In the genomic region with DNA sequence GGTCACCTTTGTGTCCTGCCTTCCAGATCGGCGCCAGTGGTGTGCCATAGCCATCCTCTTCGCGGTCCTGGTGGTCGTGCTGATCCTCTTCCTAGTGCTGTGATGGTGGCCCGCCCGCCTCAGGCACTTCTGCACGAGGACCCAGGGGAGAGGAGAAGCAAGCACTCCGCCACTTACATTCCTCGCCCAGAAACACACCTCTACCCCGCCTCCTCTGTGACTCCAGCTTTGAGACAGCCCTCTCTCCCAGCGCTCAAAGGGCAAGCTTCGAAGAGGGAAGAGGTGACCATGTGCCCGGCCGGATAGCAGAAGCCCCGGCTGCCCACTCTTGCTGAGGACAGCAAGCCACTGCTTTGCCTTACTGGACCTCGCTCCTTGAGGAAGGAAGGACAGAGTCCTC, we compare ENCODE assay signal across 13 mouse cellular contexts. TPM values are rescaled to one million over a fixed set of nuclear protein-coding genes. Genes with fewer than 3 reads are reported as not detected.
DNase-seq lines count a peak whose midpoint lies in the region; ATAC-seq and TF ChIP-seq lines count a peak whose summit lies in the region.
"Had no signal": no experiment of that assay in that cellular context is flagged by ENCODE, and none has a peak within 500 bp of the region (broad histone marks: within the 10 kb centered on the region; RNA-seq: fewer than 3 reads in every experiment).

No protein-coding gene starts in this region.

- H3K36me3 ChIP-seq in kidney, embryonic 14.5 days (ENCODE audit: control insufficient read depth, insufficient read depth, low read length), result peaks cover 62% of the 10 kb centered on the region
- H3K36me3 ChIP-seq in forebrain, embryonic 16.5 days (ENCODE audit: control insufficient read depth, insufficient read depth), result peaks cover 7% of the 10 kb centered on the region; the same call in 1 of the 2 replicates
- H3K36me3 ChIP-seq in midbrain, postnatal 0 days (ENCODE audit: insufficient read depth, low read length), result peaks cover 12% of the 10 kb centered on the region

- DNase-seq in kidney, adult 11 months, result peak; percentile 82
- peak; percentile 74 for DNase-seq in kidney, postnatal 14 days
- no peak for DNase-seq in midbrain, postnatal 0 days (ENCODE audit: low spot score)
- DNase-seq in thymus, postnatal 0 days (ENCODE audit: low spot score), result no peak
- no peak for DNase-seq in testis, postnatal 14 days (ENCODE audit: low spot score)
- DNase-seq in right cerebral cortex, postnatal 25 days, result no peak
- DNase-seq: adrenal gland, postnatal 25 days; heart, postnatal 14 days; thymus, adult 18-20 months had no signal

- ATAC-seq in kidney, embryonic 14.5 days (ENCODE audit: low FRiP score, low TSS enrichment), result no peak; the same call in 1 of the 2 replicates
- ATAC-seq in forebrain, embryonic 16.5 days, result no peak
- no peak for ATAC-seq in midbrain, postnatal 0 days (ENCODE audit: low FRiP score)

- H3K4me3 ChIP-seq in kidney, embryonic 14.5 days (ENCODE audit: low read length), result no peak overlapping the region
- no peak overlapping the region for H3K4me3 ChIP-seq in forebrain, embryonic 16.5 days (replicated peaks; ENCODE audit: low read length)
- no peak overlapping the region for H3K4me3 ChIP-seq in midbrain, postnatal 0 days (ENCODE audit: low read depth, low read length)
- H3K4me3 ChIP-seq: limb, embryonic 13.5 days; neural tube, embryonic 12.5 days had no signal

- no peaks in the 10 kb centered on the region for H3K27me3 ChIP-seq in kidney, embryonic 14.5 days (ENCODE audit: control insufficient read depth, insufficient read depth, low read length)
- H3K27me3 ChIP-seq in forebrain, embryonic 16.5 days (replicated peaks; ENCODE audit: control insufficient read depth, insufficient read depth, low read length), result no peaks in the 10 kb centered on the region
- H3K27me3 ChIP-seq in midbrain, postnatal 0 days (ENCODE audit: insufficient read depth, low read length), result no peaks in the 10 kb centered on the region
- H3K27me3 ChIP-seq: limb, embryonic 13.5 days; neural tube, embryonic 12.5 days had no signal

- TF ChIP-seq CTCF in midbrain, postnatal 0 days (IDR thresholded peaks at IDR 0.05), result no peak

- H3K4me1 ChIP-seq in kidney, embryonic 14.5 days (ENCODE audit: control insufficient read depth, insufficient read depth, low read length), result peaks cover 9% of the 10 kb centered on the region
- H3K4me1 ChIP-seq in forebrain, embryonic 16.5 days (replicated peaks; ENCODE audit: control insufficient read depth, insufficient read depth, low read length), result peaks cover 58% of the 10 kb centered on the region
- H3K4me1 ChIP-seq in midbrain, postnatal 0 days (ENCODE audit: insufficient read depth, low read length), result peaks cover 5% of the 10 kb centered on the region; the same call in 1 of the 2 replicates

- WGBS in kidney, embryonic 14.5 days, result 77% methylated on average over 17 of the region's 17 CpGs
- 93% methylated on average over 17 of the region's 17 CpGs for WGBS in forebrain, embryonic 16.5 days
- 82% methylated on average over 17 of the region's 17 CpGs for whole genome bisulfite sequencing in midbrain, postnatal 0 days

- H3K4me2 ChIP-seq in kidney, embryonic 14.5 days (replicated peaks; ENCODE audit: low read depth, low read length), result no peak overlapping the region
- no peak overlapping the region for H3K4me2 ChIP-seq in forebrain, embryonic 16.5 days (ENCODE audit: low read length)
- no peak overlapping the region for H3K4me2 ChIP-seq in midbrain, postnatal 0 days (ENCODE audit: low read depth, low read length, poor library complexity, severe bottlenecking)
- H3K4me2 ChIP-seq: limb, embryonic 13.5 days; neural tube, embryonic 12.5 days had no signal

- no peaks in the 10 kb centered on the region for H3K9me3 ChIP-seq in kidney, embryonic 14.5 days (ENCODE audit: control insufficient read depth, low read length)
- no peaks in the 10 kb centered on the region for H3K9me3 ChIP-seq in forebrain, embryonic 16.5 days (ENCODE audit: control insufficient read depth, low read length)
- no peaks in the 10 kb centered on the region for H3K9me3 ChIP-seq in midbrain, postnatal 0 days (ENCODE audit: low read length)
- H3K9me3 ChIP-seq: limb, embryonic 13.5 days; neural tube, embryonic 12.5 days had no signal

- H3K9ac ChIP-seq in kidney, embryonic 14.5 days (ENCODE audit: low read depth, low read length), result no peak overlapping the region
- H3K9ac ChIP-seq in forebrain, embryonic 16.5 days (replicated peaks; ENCODE audit: low read depth, low read length), result no peak overlapping the region
- no peak overlapping the region for H3K9ac ChIP-seq in midbrain, postnatal 0 days (replicated peaks; ENCODE audit: low read length, poor library complexity, severe bottlenecking)
- H3K9ac ChIP-seq: limb, embryonic 13.5 days; neural tube, embryonic 12.5 days had no signal

- H3K27ac ChIP-seq in kidney, embryonic 14.5 days (ENCODE audit: low read depth, low read length), result no peak overlapping the region
- H3K27ac ChIP-seq in forebrain, embryonic 16.5 days (ENCODE audit: low read length), result peak overlapping the region; percentile 9
- H3K27ac ChIP-seq in midbrain, postnatal 0 days (ENCODE audit: low read depth, low read length), result peak overlapping the region; percentile 19; the same call in 1 of the 2 replicates
- H3K27ac ChIP-seq: limb, embryonic 13.5 days; neural tube, embryonic 12.5 days had no signal

RNA-seq across cellular contexts. Expression of a gene that starts 42.3 kb away (rescaled TPM):
- 4.7 and 4.9 TPM in 2 replicates for polyA plus RNA-seq in kidney, embryonic 14.5 days (2014; fragmentation: Nextera tagmentation; extraction: Ambion mirVana)
- polyA plus RNA-seq in forebrain, embryonic 16.5 days (2015; fragmentation: Nextera tagmentation; extraction: Ambion mirVana), result 2.8 and 3.3 TPM in 2 replicates
- total RNA-seq in midbrain, postnatal 0 days (2014; rRNA removed), result 7.3 and 11.2 TPM in 2 replicates
- 1.9 TPM in 2 replicates for polyA plus RNA-seq in midbrain, postnatal 0 days (2015; fragmentation: Nextera tagmentation; extraction: Ambion mirVana)
- polyA plus RNA-seq in thymus, postnatal 0 days (2015; fragmentation: Nextera tagmentation; extraction: Ambion mirVana), result 2.3 and 2.8 TPM in 2 replicates

RNA-seq across cellular contexts. Expression of a gene that starts 43.4 kb away (rescaled TPM):
- polyA plus RNA-seq in kidney, embryonic 14.5 days (2014; fragmentation: Nextera tagmentation; extraction: Ambion mirVana), result 69.2 and 86.8 TPM in 2 replicates
- 121 and 125 TPM in 2 replicates for polyA plus RNA-seq in forebrain, embryonic 16.5 days (2015; fragmentation: Nextera tagmentation; extraction: Ambion mirVana)
- total RNA-seq in midbrain, postnatal 0 days (2014; rRNA removed), result 86.8 and 114 TPM in 2 replicates
- polyA plus RNA-seq in midbrain, postnatal 0 days (2015; fragmentation: Nextera tagmentation; extraction: Ambion mirVana), result 75.3 and 81.8 TPM in 2 replicates
- 120 and 150 TPM in 2 replicates for polyA plus RNA-seq in thymus, postnatal 0 days (2015; fragmentation: Nextera tagmentation; extraction: Ambion mirVana)

RNA-seq across cellular contexts. Expression of a gene that starts 55.3 kb away (rescaled TPM):
- 4.6 and 4.8 TPM in 2 replicates for polyA plus RNA-seq in kidney, embryonic 14.5 days (2014; fragmentation: Nextera tagmentation; extraction: Ambion mirVana)
- polyA plus RNA-seq in forebrain, embryonic 16.5 days (2015; fragmentation: Nextera tagmentation; extraction: Ambion mirVana), result 0.92 and 1.5 TPM in 2 replicates
- total RNA-seq in midbrain, postnatal 0 days (2014; rRNA removed), result 2.9 and 5.1 TPM in 2 replicates
- 1.8 and 2.6 TPM in 2 replicates for polyA plus RNA-seq in midbrain, postnatal 0 days (2015; fragmentation: Nextera tagmentation; extraction: Ambion mirVana)
- 31.1 and 34.0 TPM in 2 replicates for polyA plus RNA-seq in thymus, postnatal 0 days (2015; fragmentation: Nextera tagmentation; extraction: Ambion mirVana)

Comparison
In these comparisons a context has a peak if more than half of its experiments do, and no peak if none do; other contexts are left out.
1. DNase-seq: peak in kidney, adult 11 months (single experiment) and kidney, postnatal 14 days (single experiment); none in midbrain, postnatal 0 days (single experiment), thymus, postnatal 0 days (single experiment), testis, postnatal 14 days (single experiment) and right cerebral cortex, postnatal 25 days (single experiment).